Mouse (Mus musculus): ENCODE data around the gene Ppp1r32.

GRCm38 (mm10) chr19:10464427-10464826 is 18.3 kb downstream of the Ppp1r32 start:
- TF ChIP-seq CTCF (IDR thresholded peaks at IDR 0.05; ENCODE audit: control insufficient read depth, insufficient read depth, insufficient replicate concordance, low read depth, low read length) = no peak
- TF ChIP-seq POLR2A (IDR thresholded peaks at IDR 0.05; ENCODE audit: control insufficient read depth, low read depth, low read length) = no peak

Measured in testis, adult 2 months (tissue).